In genomic region chr16:24326571-24326970, GRCm38 (mm10) we compare ENCODE assay signal across 19 mouse cellular contexts.
"Had no signal": no experiment of that assay in that cellular context is flagged by ENCODE, and none has a peak within 500 bp of the region (broad histone marks: within the 10 kb centered on the region; RNA-seq: fewer than 3 reads in every experiment).

No protein-coding gene starts in this region.

- H3K4me2 ChIP-seq: limb, embryonic 12.5 days; limb, embryonic 15.5 days; liver, embryonic 11.5 days; lung, embryonic 14.5 days; midbrain, embryonic 12.5 days; midbrain, embryonic 15.5 days; neural tube, embryonic 12.5 days had no signal

- H3K4me1 ChIP-seq: limb, embryonic 12.5 days; limb, embryonic 15.5 days; midbrain, embryonic 12.5 days; midbrain, embryonic 15.5 days; neural tube, embryonic 12.5 days had no signal

- H3K36me3 ChIP-seq: limb, embryonic 12.5 days; limb, embryonic 15.5 days; midbrain, embryonic 12.5 days; midbrain, embryonic 15.5 days; neural tube, embryonic 12.5 days had no signal

- DNase-seq: kidney, adult 18-20 months; kidney, postnatal 14 days; kidney, postnatal 4 days; left cerebral cortex, postnatal 4 days; liver, postnatal 0 days; lung, embryonic 14.5 days; retina, postnatal 1 day; thymus, adult 18-20 months; thymus, postnatal 36 days had no signal

- H3K9ac ChIP-seq: limb, embryonic 12.5 days; limb, embryonic 15.5 days; liver, embryonic 14.5 days; liver, postnatal 0 days; lung, embryonic 14.5 days; midbrain, embryonic 12.5 days; midbrain, embryonic 15.5 days; neural tube, embryonic 12.5 days had no signal

- H3K9me3 ChIP-seq: limb, embryonic 12.5 days; limb, embryonic 15.5 days; midbrain, embryonic 12.5 days; midbrain, embryonic 15.5 days; neural tube, embryonic 12.5 days had no signal

- ATAC-seq: liver, postnatal 0 days; lung, postnatal 0 days; midbrain, embryonic 15.5 days had no signal

- H3K27ac ChIP-seq: left cerebral cortex, adult 2 months; limb, embryonic 12.5 days; limb, embryonic 15.5 days; liver, embryonic 14.5 days; macrophage; midbrain, embryonic 12.5 days; midbrain, embryonic 15.5 days; neural tube, embryonic 12.5 days had no signal

- H3K27me3 ChIP-seq: limb, embryonic 12.5 days; limb, embryonic 15.5 days; midbrain, embryonic 12.5 days; midbrain, embryonic 15.5 days; neural tube, embryonic 12.5 days had no signal

- H3K4me3 ChIP-seq: left cerebral cortex, adult 2 months; limb, embryonic 12.5 days; limb, embryonic 15.5 days; midbrain, embryonic 12.5 days; midbrain, embryonic 15.5 days; neural tube, embryonic 12.5 days had no signal
